Mouse (Mus musculus) ES-Bruce4 (cell line): ENCODE data around the gene Brsk2. TPM values are rescaled to one million over a fixed set of nuclear protein-coding genes. Genes with fewer than 3 reads are reported as not detected.
A peak's percentile ranks its signal among the peaks of the same experiment; 100 is the strongest.

Experiments
- H3K27ac ChIP-seq: 2 replicates; pipeline ENCODE4 v1.5.1; 2012; ENCODE audit warnings: low read length, inconsistent platforms; ENCODE audit not compliant: insufficient read depth
- H3K27me3 ChIP-seq: 2 replicates; pipeline ENCODE4 v1.6.1; 2012; ENCODE audit warnings: mild to moderate bottlenecking, low read length, inconsistent platforms; ENCODE audit not compliant: control insufficient read depth, poor library complexity, insufficient read depth, severe bottlenecking
- H3K36me3 ChIP-seq: 2 replicates; pipeline ENCODE4 v1.6.1; 2012; ENCODE audit warnings: inconsistent platforms, mild to moderate bottlenecking, low read length, moderate library complexity; ENCODE audit not compliant: control insufficient read depth, poor library complexity, insufficient read depth, severe bottlenecking
- H3K4me1 ChIP-seq: one replicate; pipeline ENCODE4 v1.8.1; 2011; ENCODE audit warnings: low read length; ENCODE audit not compliant: control insufficient read depth, insufficient read depth
- H3K4me3 ChIP-seq: 2 replicates; pipeline ENCODE4 v1.5.1; 2011; ENCODE audit warnings: low read depth, mild to moderate bottlenecking, low read length
- H3K9ac ChIP-seq: 2 replicates; pipeline ENCODE4 v1.6.1; 2012; ENCODE audit warnings: low read depth, mild to moderate bottlenecking, inconsistent platforms; ENCODE audit not compliant: poor library complexity, severe bottlenecking
- H3K9me3 ChIP-seq: replicated peaks from 2 replicates; pipeline ENCODE4 v1.6.1; 2012; ENCODE audit warnings: mild to moderate bottlenecking, low read length, inconsistent platforms; ENCODE audit not compliant: control insufficient read depth, poor library complexity, insufficient read depth, severe bottlenecking
- CTCF ChIP-seq: IDR thresholded peaks from one replicate; pipeline ENCODE4 v1.8.1; 2011; ENCODE audit warnings: low read depth, low read length
- EP300 ChIP-seq: IDR thresholded peaks from 2 replicates; pipeline ENCODE4 v1.6.1; 2011; ENCODE audit warnings: low read depth, low read length; ENCODE audit not compliant: insufficient read depth
- POLR2A ChIP-seq: IDR thresholded peaks from one replicate; pipeline ENCODE4 v1.8.1; 2011; ENCODE audit warnings: low read length; ENCODE audit not compliant: insufficient read depth
- polyA plus RNA-seq: library from polyadenylated mRNA; stranded (reverse); fragments of >200 nt; gene quantifications from 2 replicates; pipeline ENCODE4 v1.2.4, GENCODE M21; 2011; ENCODE audit warnings: low read depth; ENCODE audit not compliant: missing spikeins, insufficient read depth, insufficient read length

Gene Brsk2
- 0.70 and 0.75 TPM in 2 replicates for polyA plus RNA-seq

GRCm38 (mm10) chr7:141948906-141949798 is at the start of gene Brsk2:
Gene Brsk2, plus strand, starts transcription at chr7:141949751.
- peak within 1 kb of the TSS; percentile 59 for H3K4me3 ChIP-seq
- no peaks in the 10 kb centered on the region for H3K9me3 ChIP-seq
- peaks cover 3% of the 10 kb centered on the region for H3K27me3 ChIP-seq
- TF ChIP-seq POLR2A, result no peak
- no peak for TF ChIP-seq CTCF
- TF ChIP-seq EP300, result no peak
- peak within 1 kb of the TSS; percentile 72 for H3K9ac ChIP-seq
- no peak within 1 kb of the TSS for H3K27ac ChIP-seq
- no peaks in the 10 kb centered on the region for H3K4me1 ChIP-seq
- no peaks in the 10 kb centered on the region for H3K36me3 ChIP-seq

DNA sequence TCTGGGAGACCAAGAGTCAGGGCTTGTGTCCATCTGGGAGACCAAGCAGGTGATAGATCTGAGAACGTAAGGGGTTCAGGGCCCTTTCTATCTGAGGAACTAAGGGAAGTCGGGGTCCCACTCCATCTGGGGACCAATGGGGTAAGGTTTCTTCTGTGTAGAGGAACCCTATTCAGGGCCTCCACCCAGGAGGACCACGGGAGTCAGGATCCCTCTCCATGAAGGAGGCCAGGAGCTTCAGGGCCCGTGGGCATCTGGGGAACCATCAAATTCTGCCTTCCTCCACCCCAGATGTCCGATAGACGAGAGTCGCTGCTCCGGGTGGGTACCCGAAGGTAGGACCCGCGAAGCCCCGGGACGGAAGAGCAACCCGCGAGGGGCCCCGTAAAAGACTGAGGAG is 47.7 kb upstream of the Brsk2 start:
- H3K4me3 ChIP-seq, result peak overlapping the region; percentile 95
- no peak overlapping the region for H3K27ac ChIP-seq
- peak overlapping the region; percentile 91 for H3K9ac ChIP-seq

GRCm38 (mm10) chr7:141902269-141902729 is 47.3 kb upstream of the Brsk2 start:
- Histone ChIP-seq H3K27ac (no peak overlapping the region), H3K4me3 (peak overlapping the region; percentile 95), H3K27me3 (no peaks in the 10 kb centered on the region; the same call in 1 of the 2 replicates), H3K4me1 (no peaks in the 10 kb centered on the region), H3K9me3 (no peaks in the 10 kb centered on the region), H3K9ac (peak overlapping the region; percentile 91), H3K36me3 (no peaks in the 10 kb centered on the region)
- TF ChIP-seq POLR2A, result peak; percentile 58
- TF ChIP-seq CTCF, result no peak

More for the DNA sequence above, 47.7 kb upstream of the Brsk2 start:
- TF ChIP-seq CTCF (no peak), POLR2A (no peak), EP300 (no peak)
- H3K9me3 ChIP-seq, result no peaks in the 10 kb centered on the region
- no peaks in the 10 kb centered on the region for H3K36me3 ChIP-seq
- H3K27me3 ChIP-seq, result no peaks in the 10 kb centered on the region; the same call in 1 of the 2 replicates
- H3K4me1 ChIP-seq, result no peaks in the 10 kb centered on the region

- no peaks in the 10 kb centered on the region for H3K9me3 ChIP-seq
- TF ChIP-seq POLR2A (no peak), EP300 (no peak), CTCF (no peak)
- H3K27ac ChIP-seq, result no peak overlapping the region
- no peaks in the 10 kb centered on the region for H3K4me1 ChIP-seq
- peak overlapping the region; percentile 36 for H3K9ac ChIP-seq
- H3K36me3 ChIP-seq, result no peaks in the 10 kb centered on the region
- H3K4me3 ChIP-seq, result peak overlapping the region; percentile 75
- no peaks in the 10 kb centered on the region; the same call in 1 of the 2 replicates for H3K27me3 ChIP-seq
Observed at GRCm38 (mm10) chr7:141902791-141903190, 46.8 kb upstream of the Brsk2 start.

GRCm38 (mm10) chr7:141908591-141908990 is 41.0 kb upstream of the Brsk2 start:
- H3K36me3 ChIP-seq, result no peaks in the 10 kb centered on the region
- no peak for TF ChIP-seq POLR2A
- no peak for TF ChIP-seq EP300
- TF ChIP-seq CTCF, result no peak
- no peak overlapping the region for H3K4me3 ChIP-seq
- no peaks in the 10 kb centered on the region for H3K9me3 ChIP-seq
- no peaks in the 10 kb centered on the region; the same call in 1 of the 2 replicates for H3K27me3 ChIP-seq
- no peak overlapping the region for H3K9ac ChIP-seq
- no peaks in the 10 kb centered on the region for H3K4me1 ChIP-seq
- H3K27ac ChIP-seq, result no peak overlapping the region

DNA sequence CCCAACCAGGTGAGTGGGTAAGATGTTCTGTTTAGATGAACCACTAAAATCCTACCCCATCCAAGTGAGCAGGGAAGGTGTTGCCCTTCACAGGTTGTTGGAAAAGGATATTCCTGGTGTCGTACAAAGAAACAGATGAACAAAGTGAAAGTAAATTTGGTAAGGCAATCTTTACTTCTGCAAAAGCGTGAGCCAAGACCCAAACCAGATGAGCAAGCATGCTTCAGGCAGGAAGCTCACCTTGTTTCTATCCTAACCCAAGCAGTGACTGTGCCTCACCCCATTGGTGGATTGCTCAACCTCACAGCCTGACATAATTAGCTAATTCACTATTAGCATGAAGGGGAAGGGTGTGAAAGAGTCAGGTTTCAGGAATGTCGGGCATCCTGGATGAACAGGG is 38.2 kb upstream of the Brsk2 start:
- no peaks in the 10 kb centered on the region for H3K36me3 ChIP-seq
- no peak overlapping the region for H3K4me3 ChIP-seq
- no peak overlapping the region for H3K27ac ChIP-seq
- no peak for TF ChIP-seq CTCF
- TF ChIP-seq EP300, result no peak
- no peak for TF ChIP-seq POLR2A
- H3K9ac ChIP-seq, result no peak overlapping the region
- no peaks in the 10 kb centered on the region for H3K9me3 ChIP-seq
- H3K27me3 ChIP-seq, result no peaks in the 10 kb centered on the region
- H3K4me1 ChIP-seq, result no peaks in the 10 kb centered on the region
